Mouse (Mus musculus) left cerebral cortex, postnatal 10 days (tissue): Measurements from ENCODE around the gene Zfp362. TPM values are rescaled to one million over a fixed set of nuclear protein-coding genes. Genes with fewer than 3 reads are reported as not detected.

Source experiments
- DNase-seq, 2 experiments: peaks; one replicate each; pipeline ENCODE4 v3.0.0; 2021 to 2022; ENCODE audit warnings: low spot score in 2 of 2, mixed read lengths in 1 of 2; ENCODE audit errors: extremely low spot score in 1 of 2
- intact Hi-C: fragments of 180-260 bp; cut with DNase I; formaldehyde crosslinking; loops from one replicate; pipeline ENCODE4 v1.15.1; 2025
- total RNA-seq, 2 experiments: library from RNA; stranded (reverse); gene quantifications; 2 replicates each; pipeline ENCODE4 v1.2.3; 2021

The Zfp362 gene
- total RNA-seq, 2 experiments from 2014 or later, result 43.4 to 45.5 TPM

GRCm38 (mm10) chr4:128804426-128805149 lies 1.3 kb downstream of the Zfp362 start:
- intact Hi-C loops, result loop anchor here (5.0 kb wide), 1 partner anchor 48 kb away; no protein-coding TSS in a partner anchor
- DNase-seq, result no peak

GRCm38 (mm10) chr4:128803569-128803968 lies 2.3 kb downstream of the Zfp362 start:
- intact Hi-C loops, result no loop called here
- no peak for DNase-seq

GRCm38 (mm10) chr4:128801675-128802465 lies 4.0 kb downstream of the Zfp362 start:
- DNase-seq, result no peak
- intact Hi-C loops, result no loop called here

- intact Hi-C loops, result no loop called here
- DNase-seq, result no peak
Measured at GRCm38 (mm10) chr4:128796788-128797187, 9.1 kb downstream of the Zfp362 start.

GRCm38 (mm10) chr4:128795596-128795995 lies 10.2 kb downstream of the Zfp362 start:
- intact Hi-C loops, result no loop called here

GRCm38 (mm10) chr4:128794198-128794597 lies 11.6 kb downstream of the Zfp362 start:
- no peak for DNase-seq
- intact Hi-C loops, result no loop called here

More at GRCm38 (mm10) chr4:128795596-128795995, 10.2 kb downstream of the Zfp362 start:
- peak in 1 of 2 experiments; percentile 68 for DNase-seq

GRCm38 (mm10) chr4:128793710-128794109 lies 12.1 kb downstream of the Zfp362 start:
- intact Hi-C loops, result no loop called here
- no peak for DNase-seq

GRCm38 (mm10) chr4:128789646-128790045 lies 16.2 kb downstream of the Zfp362 start:
- no peak for DNase-seq
- intact Hi-C loops, result no loop called here

GRCm38 (mm10) chr4:128788108-128788507 lies 17.7 kb downstream of the Zfp362 start:
- intact Hi-C loops, result no loop called here
- DNase-seq, result no peak

- intact Hi-C loops, result no loop called here
- no peak for DNase-seq
Measured at GRCm38 (mm10) chr4:128787023-128787939, 18.6 kb downstream of the Zfp362 start.

GRCm38 (mm10) chr4:128785921-128786654 lies 19.8 kb downstream of the Zfp362 start:
- intact Hi-C loops, result no loop called here
- no peak for DNase-seq

GRCm38 (mm10) chr4:128784950-128785631 lies 20.8 kb downstream of the Zfp362 start:
- no peak for DNase-seq
- intact Hi-C loops, result no loop called here

- intact Hi-C loops, result no loop called here
- no peak for DNase-seq
Measured at GRCm38 (mm10) chr4:128782645-128783044, 23.2 kb downstream of the Zfp362 start.

- peak in 1 of 2 experiments; percentile 63 for DNase-seq
- intact Hi-C loops, result no loop called here
Measured at GRCm38 (mm10) chr4:128782037-128782436, 23.8 kb downstream of the Zfp362 start.

GRCm38 (mm10) chr4:128777593-128777992 lies 28.3 kb downstream of the Zfp362 start:
- intact Hi-C loops, result loop anchor here (2.0 to 10.0 kb wide), 2 partner anchors 67 to 163 kb away; partner anchors contain the start of genes Tlr12 and Zscan20

GRCm38 (mm10) chr4:128776568-128777289 lies 29.1 kb downstream of the Zfp362 start:
- intact Hi-C loops, result loop anchor here (2.0 to 10.0 kb wide), 2 partner anchors 66 to 162 kb away; partner anchors contain the start of genes Tlr12 and Zscan20
- peak in 1 of 2 experiments; percentile 78 for DNase-seq

More at GRCm38 (mm10) chr4:128777593-128777992, 28.3 kb downstream of the Zfp362 start:
- peak in 1 of 2 experiments; percentile 28 for DNase-seq

GRCm38 (mm10) chr4:128774467-128774866 lies 31.4 kb downstream of the Zfp362 start:
- intact Hi-C loops, result loop anchor here (10.0 kb wide), 1 partner anchor 160 kb away; the partner anchor contains the start of genes Tlr12 and Zscan20
- DNase-seq, result no peak
